Mouse (Mus musculus) mesoderm, embryonic 11.5 days (tissue): Measurements from ENCODE around the gene Naa20.

ENCODE experiments used
- DNase-seq: peaks from one replicate; pipeline ENCODE4 v3.0.0-alpha.2; 2012; ENCODE audit warnings: low read depth, low spot score

The Naa20 gene

GRCm38 (mm10) chr2:145901861-145902260 lies at the start of gene Naa20:
Naa20 (plus strand) TSS chr2:145902099.
- DNase-seq: no peak

GRCm38 (mm10) chr2:145855831-145856230 lies 46.1 kb upstream of the Naa20 start:
- DNase-seq: no peak

DNA sequence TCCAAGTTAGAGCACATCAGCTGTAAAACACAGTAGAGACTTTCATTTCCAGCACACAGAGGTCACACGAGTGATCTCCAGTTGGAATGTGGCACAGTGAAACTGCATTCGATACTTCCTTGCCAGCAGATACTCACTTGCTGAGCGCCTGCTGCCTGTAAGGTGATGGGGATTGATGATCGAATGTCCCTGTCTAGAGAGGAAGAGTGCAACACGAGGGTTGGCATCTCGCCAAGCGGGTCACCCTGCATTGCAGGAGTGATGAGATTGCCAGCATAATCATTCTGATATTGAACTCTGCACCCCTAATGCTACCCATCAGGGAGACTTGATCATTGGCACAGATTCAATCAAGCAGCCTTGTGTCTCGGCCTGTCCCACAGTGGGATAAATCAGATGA lies 44.0 kb upstream of the Naa20 start:
- DNase-seq: no peak

GRCm38 (mm10) chr2:145859442-145859931 lies 42.4 kb upstream of the Naa20 start:
- DNase-seq: no peak

GRCm38 (mm10) chr2:145859932-145860801 lies 41.7 kb upstream of the Naa20 start:
- DNase-seq: peak; percentile 69

DNA sequence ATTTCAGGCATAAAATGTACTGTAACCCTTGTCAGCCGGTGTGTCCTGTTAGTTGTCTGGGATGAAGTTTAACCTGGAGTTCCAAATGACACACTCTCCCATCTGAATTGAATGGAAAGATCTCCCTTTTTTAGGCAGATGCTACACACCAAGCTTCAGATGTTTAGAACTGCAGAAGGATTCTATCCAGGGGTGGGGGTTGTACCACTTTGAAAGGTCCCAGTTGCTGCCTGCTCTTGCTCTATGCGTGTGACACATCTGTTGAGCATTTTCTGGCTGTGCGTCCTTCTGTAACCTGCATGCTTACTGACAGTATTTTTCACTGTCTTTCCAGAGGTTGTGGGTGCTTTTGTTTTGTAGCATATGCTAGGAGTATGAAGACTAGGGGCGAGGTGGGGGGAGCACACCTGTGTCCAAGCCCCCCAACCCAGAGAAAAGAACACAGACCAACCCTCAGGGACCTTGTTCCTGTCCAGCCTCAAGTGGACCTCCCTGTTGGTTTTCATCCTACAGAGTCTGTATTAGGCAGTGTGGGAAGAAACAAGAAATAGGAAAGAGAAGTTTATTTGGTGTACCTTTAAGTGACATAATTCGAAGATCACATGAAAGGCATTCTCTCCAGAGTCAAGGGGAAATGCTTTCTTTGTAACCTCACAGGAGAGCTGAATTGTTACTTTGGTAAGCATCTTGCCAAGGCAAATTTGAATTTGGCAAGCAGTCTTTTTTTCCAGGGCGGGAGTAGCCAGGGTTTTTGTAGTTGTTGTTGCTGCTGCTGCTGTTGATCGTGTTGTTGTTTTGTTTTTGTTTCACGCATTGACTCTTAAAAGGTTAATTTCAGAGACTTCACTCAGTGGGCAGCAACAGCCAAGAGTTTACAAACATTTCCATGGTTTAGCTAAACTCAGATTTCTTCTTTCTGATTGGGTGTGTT lies 40.4 kb upstream of the Naa20 start:
- no peak for DNase-seq

DNA sequence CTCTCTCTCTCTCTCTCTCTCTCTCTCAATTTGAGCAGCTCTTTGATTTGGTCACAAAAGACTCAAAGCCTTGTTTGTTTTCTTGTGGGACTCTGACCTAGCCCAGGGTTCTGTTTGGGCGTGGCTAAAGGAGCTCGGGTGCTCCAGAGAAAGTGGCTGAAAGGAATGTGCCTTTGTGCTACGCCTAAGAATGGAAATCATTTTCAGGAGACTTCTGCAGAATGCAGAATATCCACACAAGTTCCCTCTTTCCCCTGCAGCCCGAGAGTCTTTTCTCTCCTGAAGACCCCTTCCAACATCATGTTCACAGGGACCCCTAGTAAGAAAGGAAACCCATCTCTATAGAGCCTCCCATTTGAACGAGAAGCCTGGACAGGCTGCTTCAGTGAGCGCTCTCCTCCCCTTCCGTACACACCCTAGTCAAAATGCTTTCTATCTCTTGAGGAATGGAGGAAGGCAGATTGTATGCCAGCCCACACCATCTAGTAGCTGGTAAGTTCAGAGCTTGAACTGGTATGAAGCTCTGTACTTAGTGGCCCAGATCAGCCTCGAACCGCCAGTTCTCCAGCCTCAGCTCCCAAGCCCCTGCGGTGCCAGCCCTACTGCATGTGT lies 39.6 kb upstream of the Naa20 start:
- no peak for DNase-seq

DNA sequence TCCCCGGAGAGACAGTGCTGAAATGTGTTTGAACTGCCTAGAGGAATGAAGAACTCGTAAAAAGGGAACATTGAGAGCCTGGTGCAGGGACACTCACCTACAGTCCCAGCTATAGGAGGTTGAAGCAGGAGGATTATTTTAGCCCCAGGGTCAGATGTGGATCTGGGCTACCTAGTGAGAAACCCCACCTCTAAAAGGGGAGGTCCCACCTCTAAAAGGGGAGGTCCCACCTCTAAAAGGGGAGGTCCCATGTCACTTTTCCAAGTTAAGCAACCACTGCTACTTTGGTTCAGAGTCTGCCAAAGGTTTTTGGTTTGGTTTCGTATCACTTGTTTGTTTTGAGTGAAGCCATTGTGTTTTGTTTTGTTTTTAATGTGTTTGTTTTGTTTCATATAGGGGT lies 36.6 kb upstream of the Naa20 start:
- no peak for DNase-seq

DNA sequence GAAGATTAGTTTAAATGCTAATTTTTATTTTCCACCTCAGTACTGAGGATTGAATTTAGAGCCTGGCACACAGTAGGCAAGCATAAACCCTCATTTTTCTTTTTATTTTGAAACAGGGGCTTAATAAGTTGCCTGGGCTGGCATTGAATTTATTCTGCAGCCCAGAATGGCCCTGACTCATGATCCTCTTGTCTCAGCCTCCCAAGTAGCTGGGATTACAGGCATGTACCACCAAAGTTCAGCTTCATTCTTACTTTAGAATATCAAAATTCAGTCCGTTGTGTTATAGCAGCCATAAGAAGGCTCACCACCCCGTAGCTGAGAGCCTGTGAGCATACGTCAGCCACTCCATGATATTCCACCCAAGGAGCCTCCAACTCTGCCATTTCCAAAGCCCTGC lies 35.7 kb upstream of the Naa20 start:
- no peak for DNase-seq

DNA sequence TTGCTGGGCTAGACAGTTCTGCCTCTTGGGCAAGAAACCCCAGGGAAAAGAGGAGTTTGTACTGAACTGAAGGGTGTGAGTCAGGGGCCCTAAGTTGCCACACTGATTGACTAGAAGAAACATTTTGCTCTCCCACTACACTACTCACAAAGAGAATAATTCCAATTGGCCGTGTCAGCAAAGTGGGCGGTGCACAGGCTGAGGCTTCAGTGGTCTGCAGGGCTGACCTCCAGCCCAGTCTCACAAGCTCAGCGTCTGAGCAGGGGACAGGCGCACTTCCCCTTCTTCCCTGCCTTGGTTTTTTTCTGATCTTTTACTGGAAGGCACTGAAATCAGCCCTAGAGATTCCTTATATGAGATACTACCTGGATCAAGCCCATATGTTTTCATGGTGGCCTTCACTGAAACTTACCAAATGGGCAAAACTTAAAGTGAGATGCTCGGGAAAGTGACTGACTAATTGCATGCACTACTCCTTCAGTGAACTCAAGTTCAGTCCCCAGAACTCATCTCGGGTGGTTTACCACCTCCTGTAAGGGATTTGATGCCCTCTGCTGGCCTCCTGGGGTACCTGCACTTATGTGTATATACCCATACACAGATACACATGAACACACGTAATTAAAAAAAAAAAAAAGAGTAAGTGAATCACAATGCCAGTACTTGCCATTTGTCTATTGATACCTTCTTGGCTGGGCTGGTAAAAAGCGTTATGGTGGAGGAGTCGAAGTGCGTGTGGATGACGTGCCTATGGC lies 35.0 kb upstream of the Naa20 start:
- DNase-seq: no peak

DNA sequence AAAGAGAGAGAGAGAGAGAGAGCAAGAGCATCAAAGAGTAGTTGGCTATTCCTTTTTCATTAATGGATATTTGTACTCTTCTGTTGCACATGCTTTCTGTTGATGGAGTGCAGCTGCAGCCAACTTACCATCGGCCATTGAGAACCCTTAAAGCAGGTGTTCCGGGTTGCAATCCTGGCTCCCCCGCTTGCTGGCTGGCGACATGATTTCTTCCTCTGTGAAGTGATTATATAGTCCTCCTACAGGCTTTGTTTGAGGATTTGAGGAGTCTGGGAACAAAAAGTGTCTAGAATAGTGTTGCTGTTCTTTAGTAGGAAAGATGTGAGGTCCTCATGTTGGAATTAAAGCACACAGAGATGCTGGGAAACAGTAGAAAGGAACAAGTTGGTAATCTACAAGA lies 30.6 kb upstream of the Naa20 start:
- DNase-seq: no peak

GRCm38 (mm10) chr2:145872099-145872498 lies 29.8 kb upstream of the Naa20 start:
- no peak for DNase-seq

DNA sequence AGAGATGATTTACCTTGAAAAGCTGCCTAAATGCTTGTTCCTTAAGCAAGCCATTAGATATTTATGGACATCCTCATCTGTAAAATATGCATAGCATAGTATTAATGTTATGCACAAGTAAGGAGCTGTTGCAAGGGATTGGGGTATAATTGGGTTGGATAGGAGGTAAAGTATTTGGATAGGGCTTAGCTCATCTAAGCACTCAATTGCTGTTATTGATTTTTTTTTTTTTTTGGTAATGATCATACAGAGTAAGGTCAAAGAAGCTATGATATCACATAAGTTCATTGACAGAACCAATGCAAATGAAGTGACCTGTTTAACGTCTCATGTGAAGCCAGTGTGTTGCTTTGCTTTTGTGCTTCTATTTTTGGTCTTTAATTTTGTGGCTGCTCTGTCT lies 27.9 kb upstream of the Naa20 start:
- no peak for DNase-seq

DNA sequence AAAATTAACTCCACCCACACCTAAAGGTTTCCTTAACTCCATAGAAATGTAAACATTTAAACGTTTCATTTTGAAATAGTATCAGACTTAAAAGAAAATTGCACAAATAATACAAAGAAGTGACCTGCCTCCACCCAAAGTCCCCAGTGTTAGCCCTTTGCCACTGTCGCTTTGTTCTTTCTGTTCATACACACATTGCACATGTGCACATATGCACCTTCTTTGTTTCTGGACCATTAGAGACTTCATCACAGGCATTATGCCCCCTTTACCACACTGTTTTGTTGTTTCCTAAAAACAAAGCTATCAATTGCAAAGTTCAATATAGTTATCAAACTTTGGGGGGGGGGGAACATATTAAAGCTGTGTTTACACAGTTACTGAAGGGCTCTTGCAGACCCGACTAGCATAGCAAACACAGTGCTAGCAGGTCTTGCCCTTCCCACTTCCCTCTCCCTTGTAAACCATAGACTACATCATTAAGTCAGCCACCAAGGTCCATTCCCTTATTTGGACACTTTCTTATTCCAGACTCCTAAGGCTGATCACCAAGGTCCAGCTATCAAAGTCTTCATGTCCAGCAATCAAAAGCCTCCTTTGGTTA lies 26.9 kb upstream of the Naa20 start:
- no peak for DNase-seq

GRCm38 (mm10) chr2:145877191-145877590 lies 24.7 kb upstream of the Naa20 start:
- no peak for DNase-seq

DNA sequence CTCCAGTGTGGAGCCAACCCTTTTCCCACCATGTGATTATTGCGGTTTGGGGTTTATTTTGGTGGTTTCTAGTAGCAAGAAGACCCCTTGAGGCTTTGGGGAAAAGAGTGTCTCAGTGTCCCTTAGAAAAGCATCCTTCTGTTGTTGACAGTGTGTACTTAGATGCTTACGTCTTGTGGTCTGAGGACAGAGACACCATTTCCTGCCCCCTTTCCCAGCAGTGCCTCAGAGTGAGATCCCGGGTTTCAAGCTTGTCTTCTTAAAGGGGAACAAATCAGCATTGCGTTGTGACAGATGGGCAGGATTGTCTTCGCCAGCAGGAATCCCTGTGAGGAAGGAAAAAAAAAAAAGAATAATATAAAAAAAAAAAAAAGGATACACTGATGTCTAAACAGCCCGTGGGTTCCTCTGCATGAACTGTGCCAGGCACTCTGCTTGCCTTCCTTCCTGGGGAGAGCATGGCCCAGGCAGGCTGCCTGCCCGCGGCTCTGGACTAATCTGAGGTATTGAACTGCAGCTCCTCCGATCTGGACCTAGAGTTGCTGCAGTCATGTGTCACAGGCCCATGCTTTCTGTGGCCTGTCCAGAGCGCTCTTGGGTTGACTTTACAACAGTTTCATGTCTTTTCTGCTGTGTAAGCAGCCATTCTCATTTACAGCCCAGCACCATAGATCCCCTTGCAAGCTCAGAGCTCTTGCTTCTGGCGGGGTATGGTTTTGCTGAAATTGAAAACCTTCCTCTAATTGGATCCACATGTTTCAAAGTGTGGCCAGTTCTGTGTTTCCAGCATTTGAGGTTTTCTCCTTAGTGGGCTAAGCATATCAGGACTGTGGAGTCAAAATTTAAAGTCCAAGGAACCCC lies 20.8 kb upstream of the Naa20 start:
- peak; percentile 71 for DNase-seq

DNA sequence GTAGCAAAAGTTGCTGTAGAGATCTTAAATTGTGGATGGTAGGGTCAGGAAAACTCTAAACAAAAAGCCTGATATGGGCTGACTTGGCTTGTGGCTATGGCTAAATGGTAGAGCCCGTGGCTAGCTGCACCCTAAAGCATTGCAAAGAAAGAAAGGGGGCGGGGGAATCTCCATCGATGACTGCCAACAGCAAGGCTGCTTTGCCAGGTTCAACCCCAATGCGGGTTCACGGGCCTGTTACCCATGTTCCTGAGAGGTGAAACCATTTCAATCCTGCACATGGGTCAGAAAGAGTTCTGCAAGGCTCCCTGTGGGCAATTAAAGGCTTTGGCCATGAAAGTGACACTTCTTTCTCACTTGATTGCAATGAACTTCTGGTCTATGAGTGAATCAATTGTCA lies 20.0 kb upstream of the Naa20 start:
- DNase-seq: no peak

- no peak for DNase-seq
Observed at GRCm38 (mm10) chr2:145882398-145882797, 19.5 kb upstream of the Naa20 start.

- DNase-seq: no peak
Observed at GRCm38 (mm10) chr2:145884036-145884912, 17.6 kb upstream of the Naa20 start.
